Mouse (Mus musculus) heart, embryonic 12.5 days (tissue): ENCODE data around the gene Bmt2. TPM values are rescaled to one million over a fixed set of nuclear protein-coding genes. Genes with fewer than 3 reads are reported as not detected.

Experiments
- ATAC-seq: fragments of 200-750 bp; cut with Nextera tagmentation; 2 replicates; pipeline ENCODE4 v1.8.0; 2017; ENCODE audit warnings: moderate TSS enrichment, moderate library complexity; ENCODE audit not compliant: insufficient number of reproducible peaks, low FRiP score
- H3K27ac ChIP-seq: fragments of 300-500 bp; sonication (generic); 2 replicates; pipeline ENCODE4 v1.5.1; 2016; ENCODE audit warnings: mild to moderate bottlenecking, moderate library complexity; ENCODE audit not compliant: poor library complexity, severe bottlenecking
- H3K27me3 ChIP-seq: fragments of 300-500 bp; sonication (generic); replicated peaks from 2 replicates; pipeline ENCODE4 v1.6.1; 2016; ENCODE audit warnings: mild to moderate bottlenecking, moderate library complexity
- H3K36me3 ChIP-seq: fragments of 300-500 bp; sonication (generic); 2 replicates; pipeline ENCODE4 v1.6.1; 2016; ENCODE audit warnings: mild to moderate bottlenecking, moderate library complexity
- H3K4me1 ChIP-seq: fragments of 300-500 bp; sonication (generic); replicated peaks from 2 replicates; pipeline ENCODE4 v1.6.1; 2016; ENCODE audit warnings: mild to moderate bottlenecking
- H3K4me2 ChIP-seq: fragments of 300-500 bp; sonication (generic); 2 replicates; pipeline ENCODE4 v1.6.1; 2016; ENCODE audit warnings: mild to moderate bottlenecking, moderate library complexity
- H3K4me3 ChIP-seq: fragments of 300-500 bp; sonication (generic); 2 replicates; pipeline ENCODE4 v1.5.1; 2016; ENCODE audit warnings: mild to moderate bottlenecking
- H3K9ac ChIP-seq: fragments of 300-500 bp; sonication (generic); 2 replicates; pipeline ENCODE4 v1.6.1; 2016; ENCODE audit warnings: mild to moderate bottlenecking, moderate library complexity
- H3K9me3 ChIP-seq: fragments of 300-500 bp; sonication (generic); replicated peaks from 2 replicates; pipeline ENCODE4 v1.6.1; 2016; ENCODE audit warnings: mild to moderate bottlenecking, moderate library complexity
- WGBS: fragments of 180-500 bp; shearing (Covaris S2); methylation state at CpG from one replicate; pipeline ENCODE4 v1.1.7; 2016; 5-methylcytosine and 5-hydroxymethylcytosine counted together
- polyA plus RNA-seq: library from polyadenylated mRNA; unstranded; fragments of >200 nt; fragmentation: Nextera tagmentation; extraction: Ambion mirVana; gene quantifications from 2 replicates; pipeline ENCODE4 v1.2.1, GENCODE M21; 2016

Gene Bmt2
- polyA plus RNA-seq, 1 experiment from 2014 or later, result 27.5 TPM

GRCm38 (mm10) chr6:13592729-13593345, 84.9 kb downstream of the Bmt2 start:
- Histone ChIP-seq H3K27me3 (no peaks in the 10 kb centered on the region), H3K9me3 (no peaks in the 10 kb centered on the region), H3K36me3 (peaks cover 34% of the 10 kb centered on the region), H3K4me1 (peaks cover 1% of the 10 kb centered on the region; the same call in 1 of the 2 replicates), H3K4me3 (no peak overlapping the region), H3K4me2 (no peak overlapping the region), H3K27ac (no peak overlapping the region), H3K9ac (no peak overlapping the region)
- no peak for ATAC-seq
- WGBS, result 66% methylated on average over 4 of the region's 4 CpGs

GRCm38 (mm10) chr6:13586560-13586959, 91.2 kb downstream of the Bmt2 start:
- H3K4me2 ChIP-seq, result no peak overlapping the region
- H3K36me3 ChIP-seq, result peaks cover 32% of the 10 kb centered on the region
- no peak overlapping the region for H3K27ac ChIP-seq
- ATAC-seq, result no peak
- 23% methylated on average over 2 of the region's 2 CpGs for WGBS
- H3K9ac ChIP-seq, result no peak overlapping the region
- no peaks in the 10 kb centered on the region for H3K9me3 ChIP-seq
- no peak overlapping the region for H3K4me3 ChIP-seq
- peaks cover 8% of the 10 kb centered on the region for H3K4me1 ChIP-seq
- H3K27me3 ChIP-seq, result no peaks in the 10 kb centered on the region

GRCm38 (mm10) chr6:13586154-13586553, 91.6 kb downstream of the Bmt2 start:
- Histone ChIP-seq H3K4me3 (no peak overlapping the region), H3K27ac (no peak overlapping the region), H3K4me2 (no peak overlapping the region), H3K9ac (no peak overlapping the region), H3K36me3 (peaks cover 30% of the 10 kb centered on the region), H3K9me3 (no peaks in the 10 kb centered on the region), H3K27me3 (no peaks in the 10 kb centered on the region), H3K4me1 (peaks cover 8% of the 10 kb centered on the region)
- 37% methylated on average over 8 of the region's 8 CpGs for WGBS
- no peak for ATAC-seq

- peaks cover 24% of the 10 kb centered on the region for H3K36me3 ChIP-seq
- no peak for ATAC-seq
- H3K4me2 ChIP-seq, result no peak overlapping the region
- H3K27me3 ChIP-seq, result no peaks in the 10 kb centered on the region
- H3K27ac ChIP-seq, result no peak overlapping the region
- no peak overlapping the region for H3K4me3 ChIP-seq
- no peaks in the 10 kb centered on the region for H3K9me3 ChIP-seq
- WGBS, result 75% methylated on average over 6 of the region's 6 CpGs
- no peak overlapping the region for H3K9ac ChIP-seq
- H3K4me1 ChIP-seq, result peaks cover 8% of the 10 kb centered on the region
Measured at GRCm38 (mm10) chr6:13584788-13585187, 93.0 kb downstream of the Bmt2 start.

- 95% methylated on average over 1 of the region's 1 CpGs for WGBS
Measured at GRCm38 (mm10) chr6:13582075-13582474, 95.7 kb downstream of the Bmt2 start.

More at GRCm38 (mm10) chr6:13582075-13582474, 95.7 kb downstream of the Bmt2 start:
- Histone ChIP-seq H3K9ac (no peak overlapping the region), H3K36me3 (peaks cover 38% of the 10 kb centered on the region), H3K4me2 (no peak overlapping the region), H3K9me3 (no peaks in the 10 kb centered on the region), H3K4me1 (peaks cover 8% of the 10 kb centered on the region), H3K4me3 (no peak overlapping the region), H3K27ac (no peak overlapping the region), H3K27me3 (no peaks in the 10 kb centered on the region)
- no peak for ATAC-seq

Other genes with a start within 250 kb of the Bmt2 start
- 40.5 and 42.6 TPM in 2 replicates for gene Tmem168, start 69.9 kb downstream of the Bmt2 start, polyA plus RNA-seq
- 6.9 and 7.7 TPM in 2 replicates for gene Gpr85, start 162.0 kb upstream of the Bmt2 start, polyA plus RNA-seq
- gene 2610001J05Rik, start 193.6 kb upstream of the Bmt2 start, polyA plus RNA-seq, result 117 and 121 TPM in 2 replicates